Mouse (Mus musculus) embryonic facial prominence, embryonic 15.5 days (tissue): ENCODE measurements at regions not wholly inside any gene's neighbourhood (a gene's known extent, or its start where the extent isn't known, plus 50 kb on each side); places are given as distances from the start of the nearest gene placed in this dataset.

Experiments used
- ATAC-seq: fragments of 200-750 bp; cut with Nextera tagmentation; 2 replicates; pipeline ENCODE4 v1.8.0; 2017; ENCODE audit warnings: low read depth, moderate TSS enrichment; ENCODE audit not compliant: insufficient number of reproducible peaks, low FRiP score, low TSS enrichment
- H3K27ac ChIP-seq: fragments of 300-500 bp; sonication (generic); replicated peaks from 2 replicates; pipeline ENCODE4 v1.5.1; 2015; ENCODE audit warnings: mild to moderate bottlenecking, inconsistent platforms
- H3K27me3 ChIP-seq: fragments of 300-500 bp; sonication (generic); 2 replicates; pipeline ENCODE4 v1.6.1; 2015; ENCODE audit warnings: inconsistent platforms
- H3K36me3 ChIP-seq: fragments of 300-500 bp; sonication (generic); 2 replicates; pipeline ENCODE4 v1.6.1; 2015; ENCODE audit warnings: mild to moderate bottlenecking, inconsistent platforms
- H3K4me1 ChIP-seq: fragments of 300-500 bp; sonication (generic); 2 replicates; pipeline ENCODE4 v1.6.1; 2015; ENCODE audit warnings: inconsistent platforms
- H3K4me2 ChIP-seq: fragments of 300-500 bp; sonication (generic); replicated peaks from 2 replicates; pipeline ENCODE4 v1.6.1; 2015; ENCODE audit warnings: mild to moderate bottlenecking, inconsistent platforms
- H3K4me3 ChIP-seq: fragments of 300-500 bp; sonication (generic); replicated peaks from 2 replicates; pipeline ENCODE4 v1.5.1; 2015; ENCODE audit warnings: mild to moderate bottlenecking, inconsistent platforms
- H3K9ac ChIP-seq: fragments of 300-500 bp; sonication (generic); 2 replicates; pipeline ENCODE4 v1.6.1; 2015; ENCODE audit warnings: inconsistent platforms
- H3K9me3 ChIP-seq: fragments of 300-500 bp; sonication (generic); replicated peaks from 2 replicates; pipeline ENCODE4 v1.6.1; 2016; ENCODE audit warnings: inconsistent platforms
- WGBS: fragments of 180-500 bp; shearing (Covaris S2); methylation state at CpG from one replicate; pipeline ENCODE4 v1.1.7; 2015; 5-methylcytosine and 5-hydroxymethylcytosine counted together

DNA sequence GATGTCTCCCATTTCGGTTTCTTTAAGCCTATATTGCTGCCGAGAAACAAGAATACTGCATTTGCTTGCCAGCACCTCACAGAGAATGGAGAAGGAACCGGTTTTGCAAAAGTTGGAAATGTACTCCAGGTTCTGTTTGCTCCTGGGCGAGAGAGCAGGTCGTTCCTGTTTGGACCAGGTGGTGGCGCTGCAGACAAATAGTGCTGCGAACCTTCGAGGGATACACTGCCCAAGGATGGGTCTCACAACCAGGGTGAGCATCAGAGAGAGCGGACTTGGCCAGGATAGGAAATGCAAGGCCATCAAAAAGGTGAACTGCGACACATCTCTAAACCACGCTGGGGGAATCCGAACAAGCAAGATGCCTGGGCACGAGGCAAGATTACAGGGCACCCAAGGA, 54.0 kb upstream of the Ets2 start:
- Histone ChIP-seq H3K4me3 (no peak overlapping the region), H3K27ac (no peak overlapping the region), H3K27me3 (no peaks in the 10 kb centered on the region), H3K9me3 (no peaks in the 10 kb centered on the region), H3K4me2 (no peak overlapping the region), H3K4me1 (peaks cover 11% of the 10 kb centered on the region), H3K36me3 (no peaks in the 10 kb centered on the region), H3K9ac (no peak overlapping the region)
- 0 out of 2 replicates have a peak, but pooled peaks have one; percentile 47 for ATAC-seq
- WGBS = 13% methylated on average over 13 of the region's 13 CpGs

- H3K27me3 ChIP-seq = no peaks in the 10 kb centered on the region
- no peak overlapping the region for H3K9ac ChIP-seq
- H3K4me3 ChIP-seq = no peak overlapping the region
- no peak overlapping the region for H3K4me2 ChIP-seq
- ATAC-seq = 0 out of 2 replicates have a peak, but pooled peaks have one; percentile 43
- 72% methylated on average over 15 of the region's 15 CpGs for WGBS
- no peaks in the 10 kb centered on the region for H3K9me3 ChIP-seq
- H3K36me3 ChIP-seq = no peaks in the 10 kb centered on the region
- peaks cover 6% of the 10 kb centered on the region for H3K4me1 ChIP-seq
- H3K27ac ChIP-seq = 0 out of 2 replicates have a peak overlapping the region, but pooled peaks have one; percentile 11
Observed at GRCm38 (mm10) chr16:95642784-95643590, 56.6 kb upstream of the Erg start.

DNA sequence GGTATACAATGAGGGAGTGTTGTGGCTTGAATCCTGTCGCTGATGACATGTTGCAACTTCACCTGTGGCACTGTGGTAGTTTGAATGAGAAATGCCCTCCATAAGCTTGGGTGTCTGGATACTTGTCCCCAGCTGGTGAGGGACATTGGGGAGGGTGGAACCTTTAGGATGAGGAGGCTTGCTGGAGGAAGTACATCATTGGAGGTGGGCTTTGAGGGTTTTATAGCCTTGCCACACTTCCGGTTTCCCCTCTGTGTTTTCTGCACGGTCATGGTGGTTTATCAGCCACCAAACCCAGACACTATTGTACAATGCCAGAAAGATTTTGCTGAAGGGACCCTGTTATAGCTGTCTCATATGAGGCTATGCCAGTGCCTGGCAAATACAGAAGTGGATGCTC, 54.3 kb upstream of the Erg start:
- WGBS = 89% methylated on average over 3 of the region's 3 CpGs
- Histone ChIP-seq H3K27me3 (no peaks in the 10 kb centered on the region), H3K36me3 (no peaks in the 10 kb centered on the region), H3K9me3 (no peaks in the 10 kb centered on the region), H3K9ac (no peak overlapping the region), H3K4me1 (0 out of 2 replicates have a peak, but pooled peaks cover 10% of the 10 kb centered on the region), H3K4me3 (no peak overlapping the region), H3K4me2 (no peak overlapping the region), H3K27ac (no peak overlapping the region)
- ATAC-seq = no peak

GRCm38 (mm10) chr16:95639677-95640076, 53.3 kb upstream of the Erg start:
- H3K27me3 ChIP-seq = no peaks in the 10 kb centered on the region
- H3K27ac ChIP-seq = no peak overlapping the region
- no peaks in the 10 kb centered on the region for H3K9me3 ChIP-seq
- 0 out of 2 replicates have a peak, but pooled peaks cover 10% of the 10 kb centered on the region for H3K4me1 ChIP-seq
- H3K4me3 ChIP-seq = no peak overlapping the region
- ATAC-seq = no peak
- 74% methylated on average over 3 of the region's 3 CpGs for WGBS
- no peak overlapping the region for H3K9ac ChIP-seq
- no peak overlapping the region for H3K4me2 ChIP-seq
- H3K36me3 ChIP-seq = no peaks in the 10 kb centered on the region

- H3K9me3 ChIP-seq = no peaks in the 10 kb centered on the region
- no peak overlapping the region for H3K27ac ChIP-seq
- WGBS = 50% methylated on average over 7 of the region's 7 CpGs
- no peak overlapping the region for H3K9ac ChIP-seq
- no peaks in the 10 kb centered on the region for H3K27me3 ChIP-seq
- ATAC-seq = no peak
- H3K4me3 ChIP-seq = no peak overlapping the region
- 0 out of 2 replicates have a peak, but pooled peaks cover 9% of the 10 kb centered on the region for H3K4me1 ChIP-seq
- no peaks in the 10 kb centered on the region for H3K36me3 ChIP-seq
- no peak overlapping the region for H3K4me2 ChIP-seq
Observed at GRCm38 (mm10) chr16:95637850-95638249, 51.5 kb upstream of the Erg start.

DNA sequence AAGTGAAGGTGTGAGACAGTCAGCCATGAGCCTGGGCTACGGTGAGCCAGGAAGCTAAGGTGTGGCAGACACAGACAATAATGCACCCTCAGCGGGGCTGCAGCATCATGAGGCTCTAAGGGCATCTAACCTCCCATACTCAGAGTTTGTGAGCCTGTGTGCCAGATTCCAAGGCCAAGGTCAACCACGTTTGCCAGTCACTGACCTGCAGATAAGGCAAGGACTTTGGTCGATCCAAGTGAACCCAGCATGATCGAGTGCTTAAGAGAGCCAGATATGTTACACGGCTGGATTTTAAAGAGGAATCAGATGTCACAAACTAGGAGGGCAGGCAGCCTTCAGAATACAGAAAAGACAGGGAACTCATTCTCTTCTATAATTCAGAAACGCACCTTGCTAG, 50.2 kb upstream of the Erg start:
- WGBS = 61% methylated on average over 7 of the region's 7 CpGs
- ATAC-seq = no peak
- Histone ChIP-seq H3K36me3 (no peaks in the 10 kb centered on the region), H3K9me3 (no peaks in the 10 kb centered on the region), H3K4me3 (no peak overlapping the region), H3K9ac (no peak overlapping the region), H3K27ac (no peak overlapping the region), H3K4me1 (0 out of 2 replicates have a peak, but pooled peaks cover 8% of the 10 kb centered on the region), H3K4me2 (no peak overlapping the region), H3K27me3 (no peaks in the 10 kb centered on the region)
